Mouse (Mus musculus) heart, embryonic 14.5 days (tissue): Measurements from ENCODE around the gene Olfr1256. TPM values are rescaled to one million over a fixed set of nuclear protein-coding genes. Genes with fewer than 3 reads are reported as not detected.

Experiments
- ATAC-seq: fragments of 200-750 bp; cut with Nextera tagmentation; 2 replicates; pipeline ENCODE4 v1.8.0; 2017; ENCODE audit warnings: low read depth, moderate TSS enrichment; ENCODE audit not compliant: insufficient number of reproducible peaks, insufficient read depth, low FRiP score
- H3K27ac ChIP-seq, 2 experiments: fragments of 200-500 bp in 1 of 2; fragments of 300-500 bp in 1 of 2; sonication (generic) in 1 of 2; replicated peaks in 1 of 2; 2 replicates each; pipeline ENCODE4 v1.5.1; 2012 to 2014; ENCODE audit warnings: low read depth in 2 of 2, low read length in 2 of 2, control low read depth in 1 of 2, mild to moderate bottlenecking in 1 of 2, mixed read lengths in 1 of 2; ENCODE audit not compliant: control insufficient read depth in 1 of 2, insufficient read depth in 1 of 2
- H3K27me3 ChIP-seq: fragments of 300-500 bp; sonication (generic); 2 replicates; pipeline ENCODE4 v1.6.1; 2014; ENCODE audit warnings: mild to moderate bottlenecking, low read length, control low read depth; ENCODE audit not compliant: control insufficient read depth, insufficient read depth
- H3K36me3 ChIP-seq: fragments of 300-500 bp; sonication (generic); 2 replicates; pipeline ENCODE4 v1.6.1; 2014; ENCODE audit warnings: mild to moderate bottlenecking, control low read depth, low read length, mixed read lengths; ENCODE audit not compliant: control insufficient read depth, insufficient read depth
- H3K4me1 ChIP-seq, 2 experiments: fragments of 200-500 bp in 1 of 2; fragments of 300-500 bp in 1 of 2; sonication (generic) in 1 of 2; 2 replicates each; pipeline ENCODE4 v1.6.1; 2012 to 2014; ENCODE audit warnings: low read length in 2 of 2, control low read depth in 1 of 2, mixed read lengths in 1 of 2; ENCODE audit not compliant: control insufficient read depth in 2 of 2, insufficient read depth in 2 of 2
- H3K4me2 ChIP-seq: fragments of 300-500 bp; sonication (generic); 2 replicates; pipeline ENCODE4 v1.6.1; 2014; ENCODE audit warnings: mild to moderate bottlenecking, low read length
- H3K4me3 ChIP-seq, 2 experiments: fragments of 200-500 bp in 1 of 2; fragments of 300-500 bp in 1 of 2; sonication (generic) in 1 of 2; 2 replicates each; pipeline ENCODE4 v1.5.1; 2012 to 2014; ENCODE audit warnings: low read length in 2 of 2, mild to moderate bottlenecking in 2 of 2, control low read depth in 1 of 2, low read depth in 1 of 2, moderate library complexity in 1 of 2; ENCODE audit not compliant: control insufficient read depth in 1 of 2, insufficient read depth in 1 of 2
- H3K9ac ChIP-seq: fragments of 300-500 bp; sonication (generic); 2 replicates; pipeline ENCODE4 v1.6.1; 2014; ENCODE audit warnings: mild to moderate bottlenecking, low read length
- H3K9me3 ChIP-seq: fragments of 300-500 bp; sonication (generic); 2 replicates; pipeline ENCODE4 v1.6.1; 2016; ENCODE audit warnings: low read length, control low read depth; ENCODE audit not compliant: control insufficient read depth
- polyA plus RNA-seq: library from polyadenylated mRNA; unstranded; fragments of >200 nt; fragmentation: Nextera tagmentation; extraction: Ambion mirVana; gene quantifications from 2 replicates; pipeline ENCODE4 v1.2.1, GENCODE M21; 2014

Gene Olfr1256
- polyA plus RNA-seq, 1 experiment from 2014 or later: not detected

DNA sequence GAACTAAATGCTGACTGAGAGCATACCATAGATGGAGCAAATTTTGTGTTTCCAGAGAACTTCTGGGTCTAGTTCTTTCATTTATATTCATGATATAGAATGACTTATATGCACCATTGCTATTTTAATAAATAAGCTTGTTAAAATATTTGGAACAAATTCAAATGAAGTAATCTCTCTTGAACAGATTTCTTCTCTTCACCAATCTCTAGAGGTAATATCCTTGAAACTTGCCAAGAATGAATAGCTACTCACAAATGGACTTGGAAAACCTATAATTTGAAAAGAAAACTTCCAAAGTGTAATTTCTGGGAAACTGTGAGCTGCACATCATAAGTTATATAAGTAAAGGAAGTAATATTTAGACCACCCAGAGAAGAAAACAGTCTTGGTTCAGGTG is 47.8 kb downstream of the Olfr1256 start, which contains the start of gene Olfr1254:
Gene Olfr1254, minus strand, starts transcription at position 101 of the 400 bp plus-strand sequence.
- H3K4me1 ChIP-seq: no peaks in the 10 kb centered on the region
- no peak for ATAC-seq
- H3K4me2 ChIP-seq: no peak within 1 kb of the TSS

More for the DNA sequence above, 47.8 kb downstream of the Olfr1256 start, which contains the start of gene Olfr1254:
- Histone ChIP-seq H3K9ac (no peak within 1 kb of the TSS), H3K4me3 (no peak within 1 kb of the TSS), H3K27ac (no peak within 1 kb of the TSS), H3K36me3 (no peaks in the 10 kb centered on the region), H3K9me3 (no peaks in the 10 kb centered on the region), H3K27me3 (no peaks in the 10 kb centered on the region)

Other genes with a start within 250 kb of the Olfr1256 start
- gene Olfr1246, start 248.4 kb downstream of the Olfr1256 start, polyA plus RNA-seq: not detected in 2 replicates
- not detected in 2 replicates for gene Olfr1247, start 227.4 kb downstream of the Olfr1256 start, polyA plus RNA-seq
- gene Olfr1248, start 223.3 kb downstream of the Olfr1256 start, polyA plus RNA-seq: not detected in 2 replicates
- gene Olfr1249, start 206.6 kb downstream of the Olfr1256 start, polyA plus RNA-seq: not detected in 2 replicates
- gene Olfr1250, start 180.1 kb downstream of the Olfr1256 start, polyA plus RNA-seq: not detected in 2 replicates
- gene Olfr1251, start 169.6 kb downstream of the Olfr1256 start, polyA plus RNA-seq: not detected in 2 replicates
- not detected in 2 replicates for gene Olfr1252, start 116.5 kb downstream of the Olfr1256 start, polyA plus RNA-seq
- not detected in 2 replicates for gene Olfr1253, start 84.5 kb downstream of the Olfr1256 start, polyA plus RNA-seq
- not detected in 2 replicates for gene Olfr1254, start 47.9 kb downstream of the Olfr1256 start, polyA plus RNA-seq
- gene Olfr1255, start 29.5 kb downstream of the Olfr1256 start, polyA plus RNA-seq: not detected in 2 replicates
- gene Olfr48, start 6.7 kb upstream of the Olfr1256 start, polyA plus RNA-seq: not detected in 2 replicates
- not detected in 2 replicates for gene Olfr1257, start 36.9 kb upstream of the Olfr1256 start, polyA plus RNA-seq
- not detected in 2 replicates for gene Olfr1258, start 85.8 kb upstream of the Olfr1256 start, polyA plus RNA-seq
- gene Olfr1259, start 107.1 kb upstream of the Olfr1256 start, polyA plus RNA-seq: not detected in 2 replicates
- not detected in 2 replicates for gene Olfr1260, start 132.8 kb upstream of the Olfr1256 start, polyA plus RNA-seq
- not detected in 2 replicates for gene Olfr1261, start 149.7 kb upstream of the Olfr1256 start, polyA plus RNA-seq
- not detected in 2 replicates for gene Olfr1262, start 158.6 kb upstream of the Olfr1256 start, polyA plus RNA-seq
- not detected in 2 replicates for gene Olfr1263, start 170.6 kb upstream of the Olfr1256 start, polyA plus RNA-seq
- not detected in 2 replicates for gene Olfr1264, start 184.0 kb upstream of the Olfr1256 start, polyA plus RNA-seq
- gene Olfr1265, start 193.8 kb upstream of the Olfr1256 start, polyA plus RNA-seq: not detected in 2 replicates
- gene Olfr140, start 222.0 kb upstream of the Olfr1256 start, polyA plus RNA-seq: not detected in 2 replicates